Mouse (Mus musculus) stomach, postnatal 0 days (tissue): ENCODE measurements around the gene 4930558K02Rik. TPM values are rescaled to one million over a fixed set of nuclear protein-coding genes. Genes with fewer than 3 reads are reported as not detected.

Source experiments
- ATAC-seq: fragments of 200-750 bp; cut with Nextera tagmentation; 2 replicates; pipeline ENCODE4 v1.8.0; 2017; ENCODE audit not compliant: low FRiP score, low TSS enrichment
- DNase-seq: peaks from one replicate; pipeline ENCODE4 v3.0.0-alpha.2; 2016; ENCODE audit warnings: low spot score
- H3K27ac ChIP-seq: fragments of 300-500 bp; sonication (generic); replicated peaks from 2 replicates; pipeline ENCODE4 v1.5.1; 2014; ENCODE audit warnings: mild to moderate bottlenecking, control low read depth
- H3K27me3 ChIP-seq: fragments of 300-500 bp; sonication (generic); 2 replicates; pipeline ENCODE4 v1.6.1; 2014; ENCODE audit warnings: low read length; ENCODE audit not compliant: control insufficient read depth, insufficient read depth
- H3K36me3 ChIP-seq: fragments of 300-500 bp; sonication (generic); 2 replicates; pipeline ENCODE4 v1.6.1; 2014; ENCODE audit warnings: low read length, mixed read lengths; ENCODE audit not compliant: control insufficient read depth, insufficient read depth
- H3K4me1 ChIP-seq: fragments of 300-500 bp; sonication (generic); replicated peaks from 2 replicates; pipeline ENCODE4 v1.6.1; 2014; ENCODE audit warnings: antibody characterized with exemption; ENCODE audit not compliant: control insufficient read depth, insufficient read depth
- H3K4me2 ChIP-seq: fragments of 300-500 bp; sonication (generic); replicated peaks from 2 replicates; pipeline ENCODE4 v1.6.1; 2014; ENCODE audit warnings: low read depth, mild to moderate bottlenecking, control low read depth, moderate library complexity
- H3K4me3 ChIP-seq: fragments of 300-500 bp; sonication (generic); 2 replicates; pipeline ENCODE4 v1.5.1; 2014; ENCODE audit warnings: low read depth, low read length, control low read depth
- H3K9ac ChIP-seq: fragments of 300-500 bp; sonication (generic); 2 replicates; pipeline ENCODE4 v1.6.1; 2014; ENCODE audit warnings: mild to moderate bottlenecking, low read length, control low read depth, mixed read lengths
- H3K9me3 ChIP-seq: fragments of 300-500 bp; sonication (generic); 2 replicates; pipeline ENCODE4 v1.6.1; 2016; ENCODE audit warnings: low read length; ENCODE audit not compliant: control insufficient read depth
- CTCF ChIP-seq: IDR thresholded peaks from 2 replicates; pipeline ENCODE4 v1.5.1; 2016; ENCODE audit warnings: antibody characterized with exemption, low read depth, mild to moderate bottlenecking, moderate library complexity
- EP300 ChIP-seq: optimal IDR thresholded peaks from 2 replicates; pipeline ENCODE3; 2016; ENCODE audit warnings: antibody characterized with exemption
- WGBS: fragments of 180-500 bp; shearing (Covaris S2); extraction: QIAGEN DNeasy Blood & Tissue Kit; methylation state at CpG from one replicate; pipeline ENCODE4 v1.1.7; 2014; 5-methylcytosine and 5-hydroxymethylcytosine counted together
- polyA plus RNA-seq: library from polyadenylated mRNA; unstranded; fragments of >200 nt; fragmentation: Nextera tagmentation; extraction: Ambion mirVana; gene quantifications from 2 replicates; pipeline ENCODE4 v1.2.1, GENCODE M21; 2015

4930558K02Rik gene
- polyA plus RNA-seq, 1 experiment from 2014 or later, result not detected

DNA sequence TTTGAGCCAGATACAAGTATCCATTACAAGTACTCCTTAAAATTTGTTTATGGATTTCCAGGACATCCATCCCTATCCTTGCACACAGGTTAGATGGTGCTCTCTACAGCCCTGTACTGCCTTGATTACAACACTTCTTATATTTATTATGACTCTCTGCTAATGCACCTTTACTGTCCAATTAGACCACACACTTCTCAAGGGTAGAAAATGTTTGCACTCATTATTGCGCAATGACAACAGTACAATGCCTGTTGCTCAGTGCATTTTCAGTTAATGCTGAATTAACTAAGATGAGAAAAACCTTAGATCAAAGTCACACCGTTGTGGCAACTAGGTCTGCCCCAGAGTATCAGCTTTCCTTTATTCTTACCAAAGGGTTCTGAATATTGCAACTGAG is 51.5 kb downstream of the 4930558K02Rik start:
- Histone ChIP-seq H3K27me3 (no peaks in the 10 kb centered on the region), H3K4me2 (no peak overlapping the region), H3K36me3 (no peaks in the 10 kb centered on the region), H3K9me3 (no peaks in the 10 kb centered on the region), H3K27ac (no peak overlapping the region), H3K4me3 (no peak overlapping the region), H3K4me1 (no peaks in the 10 kb centered on the region), H3K9ac (no peak overlapping the region)
- ATAC-seq (no peak), DNase-seq (no peak)
- 78% methylated on average over 2 of the region's 2 CpGs for WGBS
- no peak for TF ChIP-seq CTCF
- TF ChIP-seq EP300, result no peak

GRCm38 (mm10) chr1:161925281-161925805 is 54.1 kb downstream of the 4930558K02Rik start:
- WGBS, result 59% methylated on average over 13 of the region's 13 CpGs
- TF ChIP-seq CTCF (no peak), EP300 (no peak)
- no peak overlapping the region for H3K4me2 ChIP-seq
- peak; percentile 38; the same call in 1 of the 2 replicates for ATAC-seq
- no peak for DNase-seq
- H3K36me3 ChIP-seq, result no peaks in the 10 kb centered on the region
- no peaks in the 10 kb centered on the region for H3K27me3 ChIP-seq
- H3K4me3 ChIP-seq, result no peak overlapping the region
- H3K9ac ChIP-seq, result no peak overlapping the region
- no peaks in the 10 kb centered on the region for H3K4me1 ChIP-seq
- H3K9me3 ChIP-seq, result no peaks in the 10 kb centered on the region
- H3K27ac ChIP-seq, result 0 out of 2 replicates have a peak overlapping the region, but pooled peaks have one; percentile 2

GRCm38 (mm10) chr1:161924321-161924720 is 55.1 kb downstream of the 4930558K02Rik start:
- TF ChIP-seq CTCF, result no peak
- no peak for TF ChIP-seq EP300
- Histone ChIP-seq H3K4me1 (no peaks in the 10 kb centered on the region), H3K27ac (no peak overlapping the region), H3K4me3 (no peak overlapping the region), H3K27me3 (no peaks in the 10 kb centered on the region), H3K9ac (no peak overlapping the region), H3K36me3 (no peaks in the 10 kb centered on the region), H3K9me3 (no peaks in the 10 kb centered on the region), H3K4me2 (no peak overlapping the region)
- ATAC-seq (no peak), DNase-seq (no peak)
- WGBS, result 64% methylated on average over 3 of the region's 3 CpGs

- Histone ChIP-seq H3K9me3 (no peaks in the 10 kb centered on the region), H3K4me1 (no peaks in the 10 kb centered on the region), H3K4me2 (no peak overlapping the region), H3K36me3 (no peaks in the 10 kb centered on the region), H3K9ac (no peak overlapping the region), H3K4me3 (no peak overlapping the region), H3K27me3 (no peaks in the 10 kb centered on the region), H3K27ac (no peak overlapping the region)
- WGBS, result 85% methylated on average over 6 of the region's 6 CpGs
- no peak for ATAC-seq
- DNase-seq, result no peak
- TF ChIP-seq EP300 (no peak), CTCF (no peak)
Measured at GRCm38 (mm10) chr1:161921928-161922327, 57.5 kb downstream of the 4930558K02Rik start.

- TF ChIP-seq EP300 (no peak), CTCF (no peak)
- Histone ChIP-seq H3K9me3 (no peaks in the 10 kb centered on the region), H3K4me1 (no peaks in the 10 kb centered on the region), H3K27ac (no peak overlapping the region), H3K36me3 (no peaks in the 10 kb centered on the region), H3K27me3 (no peaks in the 10 kb centered on the region), H3K9ac (no peak overlapping the region), H3K4me2 (no peak overlapping the region), H3K4me3 (no peak overlapping the region)
- WGBS, result 92% methylated on average over 9 of the region's 9 CpGs
- no peak for ATAC-seq
- DNase-seq, result no peak
Measured at GRCm38 (mm10) chr1:161920475-161921454, 58.7 kb downstream of the 4930558K02Rik start.

DNA sequence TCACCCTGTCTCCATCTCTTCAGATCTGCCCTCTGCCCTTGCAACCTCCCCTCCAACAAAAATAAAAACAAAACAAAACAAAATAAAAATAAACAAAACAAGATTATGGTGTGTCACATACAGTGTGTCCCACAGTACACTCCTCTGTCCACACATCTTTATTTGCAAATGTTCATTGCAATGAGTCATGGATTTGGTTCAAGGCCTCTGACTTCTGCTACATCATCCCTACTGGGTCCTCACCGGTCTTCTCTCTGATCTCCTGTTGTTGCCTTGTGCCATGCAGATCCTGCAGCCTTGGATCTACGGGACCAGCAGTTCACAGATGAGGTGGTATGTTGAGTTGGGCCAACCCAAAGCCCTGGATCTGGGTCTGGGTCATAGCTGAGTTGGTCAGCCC is 59.8 kb downstream of the 4930558K02Rik start:
- ATAC-seq, result no peak
- H3K4me1 ChIP-seq, result no peaks in the 10 kb centered on the region
- no peaks in the 10 kb centered on the region for H3K27me3 ChIP-seq
- TF ChIP-seq CTCF, result no peak
- TF ChIP-seq EP300, result no peak
- no peak overlapping the region for H3K4me2 ChIP-seq
- no peaks in the 10 kb centered on the region for H3K9me3 ChIP-seq
- H3K4me3 ChIP-seq, result no peak overlapping the region
- no peak overlapping the region for H3K27ac ChIP-seq
- H3K9ac ChIP-seq, result no peak overlapping the region
- WGBS, result 95% methylated on average over 2 of the region's 2 CpGs
- DNase-seq, result no peak
- no peaks in the 10 kb centered on the region for H3K36me3 ChIP-seq
